Mouse (Mus musculus) liver, embryonic 16.5 days (tissue): ENCODE data around the gene Ntn4. TPM values are rescaled to one million over a fixed set of nuclear protein-coding genes. Genes with fewer than 3 reads are reported as not detected.
A peak's percentile ranks its signal among the peaks of the same experiment; 100 is the strongest.

Source experiments
- ATAC-seq: fragments of 200-750 bp; cut with Nextera tagmentation; 2 replicates; pipeline ENCODE4 v1.8.0; 2017; ENCODE audit warnings: low read depth, mild to moderate bottlenecking, moderate number of reproducible peaks, moderate library complexity
- H3K27ac ChIP-seq: fragments of 300-500 bp; sonication (generic); 2 replicates; pipeline ENCODE4 v1.5.1; 2014; ENCODE audit warnings: mild to moderate bottlenecking, low read length
- H3K27me3 ChIP-seq: fragments of 300-500 bp; sonication (generic); 2 replicates; pipeline ENCODE4 v1.6.1; 2014; ENCODE audit warnings: low read depth, low read length, mixed read lengths; ENCODE audit not compliant: control insufficient read depth, insufficient read depth
- H3K36me3 ChIP-seq: fragments of 300-500 bp; sonication (generic); 2 replicates; pipeline ENCODE4 v1.6.1; 2014; ENCODE audit warnings: mild to moderate bottlenecking; ENCODE audit not compliant: control insufficient read depth, insufficient read depth
- H3K4me1 ChIP-seq: fragments of 300-500 bp; sonication (generic); 2 replicates; pipeline ENCODE4 v1.6.1; 2014; ENCODE audit warnings: low read depth, low read length, mixed read lengths; ENCODE audit not compliant: control insufficient read depth
- H3K4me2 ChIP-seq: fragments of 300-500 bp; sonication (generic); 2 replicates; pipeline ENCODE4 v1.6.1; 2014; ENCODE audit warnings: low read depth, low read length, mixed read lengths
- H3K4me3 ChIP-seq: fragments of 300-500 bp; sonication (generic); 2 replicates; pipeline ENCODE4 v1.5.1; 2014; ENCODE audit warnings: low read depth, mild to moderate bottlenecking, low read length
- H3K9ac ChIP-seq: fragments of 300-500 bp; sonication (generic); 2 replicates; pipeline ENCODE4 v1.6.1; 2014; ENCODE audit warnings: low read depth, low read length
- H3K9me3 ChIP-seq: fragments of 300-500 bp; sonication (generic); replicated peaks from 2 replicates; pipeline ENCODE4 v1.6.1; 2016; ENCODE audit warnings: low read length; ENCODE audit not compliant: control insufficient read depth
- WGBS: fragments of 180-500 bp; shearing (Covaris S2); extraction: QIAGEN DNeasy Blood & Tissue Kit; methylation state at CpG from one replicate; pipeline ENCODE4 v1.1.7; 2014; ENCODE audit not compliant: insufficient replicate concordance; 5-methylcytosine and 5-hydroxymethylcytosine counted together
- polyA plus RNA-seq: library from polyadenylated mRNA; unstranded; fragments of >200 nt; fragmentation: Nextera tagmentation; extraction: Ambion mirVana; gene quantifications from 2 replicates; pipeline ENCODE4 v1.2.1, GENCODE M21; 2015

Gene Ntn4
- polyA plus RNA-seq, 1 experiment from 2014 or later: 0.22 TPM

DNA sequence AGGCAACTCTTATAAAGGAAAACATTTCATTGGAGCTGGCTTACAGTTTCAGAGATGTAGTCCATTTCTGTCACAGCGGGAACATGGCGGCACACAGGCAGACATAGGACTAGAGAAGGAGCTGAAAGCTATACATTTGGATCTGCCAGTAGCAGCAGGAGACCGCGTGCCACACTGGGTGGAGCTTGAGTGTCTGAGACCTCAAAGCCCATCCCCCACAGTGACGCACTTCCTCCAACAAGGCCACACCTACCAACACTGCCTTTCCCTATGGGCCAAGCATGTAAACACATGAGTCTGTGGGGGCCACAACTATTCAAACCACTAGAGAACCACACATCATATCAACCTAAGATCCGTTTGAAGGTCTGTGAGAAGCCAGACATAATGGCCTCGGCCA lies 31.2 kb upstream of the Ntn4 start:
- Histone ChIP-seq H3K36me3 (no peaks in the 10 kb centered on the region), H3K4me1 (no peaks in the 10 kb centered on the region; the same call in 1 of the 2 replicates), H3K4me3 (no peak overlapping the region), H3K9me3 (0 out of 2 replicates have a peak, but pooled peaks cover 2% of the 10 kb centered on the region), H3K27ac (no peak overlapping the region), H3K4me2 (no peak overlapping the region), H3K9ac (no peak overlapping the region), H3K27me3 (no peaks in the 10 kb centered on the region)
- ATAC-seq: no peak
- WGBS: 85% methylated on average over 7 of the region's 7 CpGs

DNA sequence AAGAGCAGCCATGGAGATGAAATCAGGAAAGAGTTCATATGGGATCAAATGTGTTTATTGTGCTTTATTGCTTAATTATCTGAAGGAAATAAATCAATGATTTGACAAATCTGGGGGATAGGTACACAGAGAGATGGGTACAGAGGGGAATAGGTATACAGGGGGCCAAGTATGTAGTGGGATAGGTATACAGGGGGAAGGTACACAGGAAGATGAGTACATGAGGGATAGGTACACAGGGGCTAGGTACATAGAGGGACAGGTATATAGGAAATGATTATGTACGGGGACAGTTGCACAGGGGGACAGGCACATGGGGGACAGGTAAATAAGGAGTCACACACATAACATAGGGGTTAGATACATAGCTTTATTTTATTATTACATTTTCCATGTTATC lies 29.6 kb upstream of the Ntn4 start:
- 0 out of 2 replicates have a peak, but pooled peaks cover 2% of the 10 kb centered on the region for H3K9me3 ChIP-seq
- H3K36me3 ChIP-seq: no peaks in the 10 kb centered on the region
- H3K27me3 ChIP-seq: no peaks in the 10 kb centered on the region
- H3K9ac ChIP-seq: no peak overlapping the region
- no peak overlapping the region for H3K4me3 ChIP-seq
- no peaks in the 10 kb centered on the region; the same call in 1 of the 2 replicates for H3K4me1 ChIP-seq
- no peak for ATAC-seq
- no peak overlapping the region for H3K4me2 ChIP-seq
- 100% methylated on average over 1 of the region's 1 CpGs for WGBS
- no peak overlapping the region for H3K27ac ChIP-seq

DNA sequence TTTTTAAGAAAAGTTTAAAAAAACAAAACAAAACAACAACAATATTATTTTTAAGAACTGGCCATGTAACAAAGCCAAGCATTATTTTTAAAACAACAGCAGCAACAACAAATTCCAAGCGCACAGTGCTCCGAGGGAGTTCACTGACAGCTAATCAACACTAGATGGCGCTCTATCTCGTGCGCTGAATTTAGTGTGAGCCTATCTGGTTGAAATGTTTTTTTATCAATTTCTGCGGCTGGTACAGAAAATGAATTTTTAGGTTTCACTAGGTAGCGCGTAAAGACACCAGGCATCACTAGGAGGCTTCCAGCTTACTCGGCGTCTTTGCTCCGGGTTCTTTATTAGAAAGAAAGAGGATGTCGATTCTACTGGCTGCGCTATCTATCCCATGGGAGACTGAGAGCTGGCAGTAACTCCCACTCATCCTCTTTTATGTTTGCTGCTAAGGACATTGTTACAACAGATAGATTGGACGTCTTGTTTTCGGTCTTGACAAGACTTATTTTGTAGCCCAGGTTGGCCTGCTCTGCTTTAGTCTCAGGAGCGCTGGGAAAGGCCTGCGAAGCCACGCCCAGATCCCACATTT lies 29.0 kb upstream of the Ntn4 start:
- WGBS: 37% methylated on average over 18 of the region's 18 CpGs
- 0 out of 2 replicates have a peak overlapping the region, but pooled peaks have one; percentile 1 for H3K4me2 ChIP-seq
- no peak overlapping the region for H3K4me3 ChIP-seq
- H3K9ac ChIP-seq: no peak overlapping the region
- no peak overlapping the region for H3K27ac ChIP-seq
- ATAC-seq: no peak
- no peaks in the 10 kb centered on the region for H3K27me3 ChIP-seq
- no peaks in the 10 kb centered on the region; the same call in 1 of the 2 replicates for H3K4me1 ChIP-seq
- 0 out of 2 replicates have a peak, but pooled peaks cover 2% of the 10 kb centered on the region for H3K9me3 ChIP-seq
- H3K36me3 ChIP-seq: no peaks in the 10 kb centered on the region

DNA sequence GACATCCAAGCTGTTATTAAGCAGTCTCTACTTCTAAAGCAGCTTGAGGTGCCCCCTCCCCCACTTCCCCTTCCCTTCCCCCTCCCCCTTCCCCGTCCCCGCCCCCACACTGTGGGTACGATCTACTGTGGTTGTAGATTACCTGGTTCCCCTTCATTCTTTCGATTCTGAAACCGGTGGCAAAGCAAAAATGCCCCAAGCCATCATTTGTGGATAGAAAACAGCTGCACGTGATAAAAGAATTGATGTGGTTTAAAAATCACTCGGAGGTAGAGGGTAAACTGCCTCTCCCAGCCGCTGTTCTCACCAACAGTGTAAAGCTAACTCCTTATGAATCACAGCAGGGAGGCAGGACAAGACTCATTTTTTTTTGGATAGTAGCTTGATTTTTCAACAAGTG lies 25.6 kb upstream of the Ntn4 start:
- 48% methylated on average over 8 of the region's 8 CpGs for WGBS
- no peaks in the 10 kb centered on the region for H3K36me3 ChIP-seq
- no peaks in the 10 kb centered on the region; the same call in 1 of the 2 replicates for H3K4me1 ChIP-seq

DNA sequence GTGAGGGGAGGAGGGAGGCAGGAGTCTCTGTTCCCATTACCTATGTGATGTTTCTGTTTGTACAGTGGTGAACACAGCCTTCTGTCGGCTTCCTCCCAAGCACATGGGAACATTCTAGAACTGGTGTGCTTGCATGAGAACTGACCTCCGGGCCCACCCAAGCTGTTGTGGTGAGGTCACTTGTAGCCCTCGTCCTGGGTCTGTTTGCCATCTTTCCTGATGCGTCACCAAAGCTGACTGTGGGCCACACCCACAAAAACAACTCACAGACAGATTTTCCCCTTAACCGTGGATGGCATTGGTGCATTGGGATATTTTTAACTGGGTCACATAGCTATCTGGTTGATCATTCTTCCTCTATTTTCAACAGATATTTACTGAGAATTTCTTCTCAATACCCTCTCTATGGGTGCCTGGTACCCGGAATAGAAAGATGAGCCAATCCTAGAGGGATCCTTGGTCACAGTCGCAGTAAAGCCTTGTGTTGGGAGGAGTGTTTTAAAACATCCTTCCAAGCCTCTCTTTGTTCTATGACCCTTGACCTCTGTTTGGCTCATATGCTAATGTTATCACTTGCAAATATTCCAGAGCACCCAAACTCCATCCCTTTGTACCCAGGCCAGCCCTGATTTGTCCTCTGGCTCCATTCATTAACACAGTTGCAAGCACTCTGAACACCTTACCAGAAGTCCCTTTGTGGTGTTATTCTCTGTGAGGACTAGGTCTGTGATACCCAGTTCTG lies 19.9 kb upstream of the Ntn4 start:
- no peak for ATAC-seq
- no peak overlapping the region for H3K4me2 ChIP-seq
- no peak overlapping the region for H3K4me3 ChIP-seq
- no peaks in the 10 kb centered on the region for H3K27me3 ChIP-seq
- H3K27ac ChIP-seq: no peak overlapping the region
- H3K4me1 ChIP-seq: no peaks in the 10 kb centered on the region
- H3K9ac ChIP-seq: no peak overlapping the region
- H3K36me3 ChIP-seq: no peaks in the 10 kb centered on the region
- no peaks in the 10 kb centered on the region for H3K9me3 ChIP-seq
- WGBS: 43% methylated on average over 7 of the region's 7 CpGs

More for the DNA sequence above, 25.6 kb upstream of the Ntn4 start:
- H3K4me3 ChIP-seq: no peak overlapping the region
- H3K9me3 ChIP-seq: no peaks in the 10 kb centered on the region
- no peak for ATAC-seq
- no peak overlapping the region for H3K4me2 ChIP-seq
- no peak overlapping the region for H3K27ac ChIP-seq
- no peaks in the 10 kb centered on the region for H3K27me3 ChIP-seq
- no peak overlapping the region for H3K9ac ChIP-seq

DNA sequence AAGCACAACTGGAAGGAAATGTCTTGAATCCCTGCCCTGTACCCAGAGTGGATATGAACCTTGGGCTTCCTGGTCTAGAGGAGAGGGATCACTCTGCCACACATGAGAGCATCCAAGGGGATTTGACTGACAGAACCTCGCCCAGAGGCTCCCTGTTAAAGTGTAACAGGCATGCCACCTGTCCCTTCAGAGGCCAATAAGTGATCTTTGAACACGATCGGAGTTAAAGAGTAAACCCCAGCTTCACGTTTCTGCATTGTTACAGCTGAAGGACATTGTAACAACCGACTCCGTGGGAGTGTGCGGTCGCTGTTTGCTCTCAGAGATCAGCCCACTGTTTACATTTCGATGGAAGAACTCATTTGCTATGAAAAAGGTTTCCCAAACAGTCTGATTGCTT lies 16.8 kb upstream of the Ntn4 start:
- no peaks in the 10 kb centered on the region for H3K9me3 ChIP-seq
- no peaks in the 10 kb centered on the region for H3K4me1 ChIP-seq
- H3K27me3 ChIP-seq: no peaks in the 10 kb centered on the region
- H3K27ac ChIP-seq: no peak overlapping the region
- H3K4me2 ChIP-seq: no peak overlapping the region
- no peaks in the 10 kb centered on the region for H3K36me3 ChIP-seq
- no peak overlapping the region for H3K9ac ChIP-seq
- ATAC-seq: peak; percentile 80
- H3K4me3 ChIP-seq: no peak overlapping the region
- WGBS: 60% methylated on average over 9 of the region's 9 CpGs

DNA sequence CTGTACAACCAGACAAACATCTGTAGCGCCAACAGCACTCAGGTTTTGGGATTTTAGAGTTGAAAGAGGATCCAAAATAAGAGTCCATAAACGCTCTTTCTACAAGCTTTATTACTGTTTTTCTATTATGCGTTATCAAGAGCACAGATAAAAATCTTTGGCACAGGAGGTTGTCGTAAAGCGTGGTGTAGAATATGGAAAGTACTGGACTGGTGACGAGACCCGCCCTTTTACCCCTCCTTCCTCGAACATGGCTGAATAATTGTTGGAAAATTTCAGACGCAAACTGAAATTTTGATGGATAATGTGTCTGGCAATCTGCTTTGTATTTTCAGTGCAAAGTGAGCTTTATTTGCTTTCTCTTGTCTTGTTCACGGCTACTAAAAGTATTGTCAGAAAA lies 16.3 kb upstream of the Ntn4 start:
- no peak overlapping the region; the same call in 1 of the 2 replicates for H3K4me2 ChIP-seq
- no peaks in the 10 kb centered on the region for H3K4me1 ChIP-seq
- 62% methylated on average over 10 of the region's 10 CpGs for WGBS
- H3K9me3 ChIP-seq: no peaks in the 10 kb centered on the region
- no peaks in the 10 kb centered on the region for H3K36me3 ChIP-seq
- ATAC-seq: no peak
- H3K9ac ChIP-seq: no peak overlapping the region
- H3K4me3 ChIP-seq: no peak overlapping the region
- H3K27me3 ChIP-seq: no peaks in the 10 kb centered on the region
- H3K27ac ChIP-seq: 0 out of 2 replicates have a peak overlapping the region, but pooled peaks have one; percentile 24

DNA sequence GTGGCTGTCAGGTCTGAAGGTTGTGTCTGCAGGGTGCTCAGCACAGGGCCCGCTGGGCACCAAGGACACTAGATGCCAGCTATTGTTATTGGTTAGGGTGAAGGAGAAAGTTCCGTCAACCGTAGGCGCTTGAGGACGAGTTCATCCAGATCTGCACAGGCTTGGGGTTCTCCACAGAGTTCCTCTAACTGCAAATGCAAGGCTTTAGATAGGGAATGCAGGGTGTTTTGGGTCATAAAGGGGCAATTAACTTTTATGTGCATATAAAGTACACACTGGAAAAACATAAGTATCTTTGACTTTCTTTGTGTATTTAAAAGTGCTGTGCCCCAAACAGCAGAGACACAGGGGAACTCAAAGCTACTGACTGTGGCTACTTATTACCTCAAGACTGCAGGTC lies 10.2 kb upstream of the Ntn4 start:
- ATAC-seq: no peak
- H3K27ac ChIP-seq: no peak overlapping the region
- H3K4me2 ChIP-seq: no peak overlapping the region
- WGBS: 86% methylated on average over 5 of the region's 5 CpGs
- H3K9me3 ChIP-seq: no peaks in the 10 kb centered on the region
- H3K27me3 ChIP-seq: no peaks in the 10 kb centered on the region
- no peaks in the 10 kb centered on the region for H3K36me3 ChIP-seq
- H3K4me1 ChIP-seq: no peaks in the 10 kb centered on the region
- no peak overlapping the region for H3K9ac ChIP-seq
- H3K4me3 ChIP-seq: no peak overlapping the region

DNA sequence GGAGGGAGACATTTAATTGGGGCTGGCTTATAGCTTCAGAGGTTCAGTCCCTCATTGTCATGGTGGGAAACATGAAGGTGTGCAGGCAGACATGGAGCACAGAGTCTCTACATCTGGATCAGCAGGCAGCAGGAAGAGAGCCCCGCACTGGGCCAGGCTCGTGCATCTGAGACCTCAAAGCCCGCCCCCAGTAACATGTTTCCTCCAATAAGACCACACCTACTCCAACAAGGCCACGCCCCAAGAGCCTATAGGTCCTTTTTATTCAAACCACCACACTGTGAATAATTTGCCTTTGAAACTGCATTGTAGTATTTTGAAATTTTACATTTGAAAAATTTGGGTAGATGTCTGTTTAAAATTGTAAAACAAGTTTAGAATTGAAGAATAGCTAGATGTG lies 8.4 kb upstream of the Ntn4 start:
- H3K4me1 ChIP-seq: no peaks in the 10 kb centered on the region
- no peaks in the 10 kb centered on the region for H3K36me3 ChIP-seq
- H3K4me3 ChIP-seq: no peak overlapping the region
- H3K27me3 ChIP-seq: no peaks in the 10 kb centered on the region
- no peak for ATAC-seq
- H3K9ac ChIP-seq: no peak overlapping the region
- 57% methylated on average over 4 of the region's 4 CpGs for WGBS
- no peak overlapping the region for H3K27ac ChIP-seq
- no peak overlapping the region for H3K4me2 ChIP-seq
- no peaks in the 10 kb centered on the region for H3K9me3 ChIP-seq
